24 mouse cellular contexts compared by ENCODE assay signal in genomic region chr1:7308952-7309617, GRCm38 (mm10).
DNase-seq lines count a peak whose midpoint lies in the region; ATAC-seq and TF ChIP-seq lines count a peak whose summit lies in the region.
"Had no signal": no experiment of that assay in that cellular context is flagged by ENCODE, and none has a peak within 500 bp of the region (broad histone marks: within the 10 kb centered on the region; RNA-seq: fewer than 3 reads in every experiment).

No protein-coding gene starts in this region.

- DNase-seq in cerebellum, postnatal 14 days, result peak; percentile 40 to 43
- DNase-seq in cerebellum, adult 2 months, result no peak
- no peak for DNase-seq in left cerebral cortex, postnatal 10 days (ENCODE audit: extremely low spot score in 1 of 2, low spot score in 2 of 2)
- DNase-seq: adrenal gland, postnatal 36 days; cerebellum, adult 11 months; cerebellum, postnatal 36 days; gastrocnemius, postnatal 10 days; heart, adult 11 months; kidney, postnatal 25 days; liver, embryonic 13.5 days; lung, adult 2 months; lung, postnatal 14 days; right cerebral cortex, postnatal 14 days; thymus, adult 2 months; thymus, postnatal 4 days had no signal

- no peak overlapping the region for H3K4me2 ChIP-seq in midbrain, embryonic 12.5 days (replicated peaks)
- H3K4me2 ChIP-seq in midbrain, embryonic 16.5 days (ENCODE audit: low read length), result no peak overlapping the region
- no peak overlapping the region for H3K4me2 ChIP-seq in hindbrain, embryonic 15.5 days
- H3K4me2 ChIP-seq: forebrain, embryonic 15.5 days; heart, embryonic 11.5 days; liver, embryonic 13.5 days had no signal

- no peak overlapping the region for H3K27ac ChIP-seq in cerebellum, adult 2 months (ENCODE audit: insufficient read depth, low read length)
- no peak overlapping the region for H3K27ac ChIP-seq in midbrain, embryonic 12.5 days (replicated peaks)
- no peak overlapping the region for H3K27ac ChIP-seq in midbrain, embryonic 16.5 days (ENCODE audit: low read length)
- no peak overlapping the region for H3K27ac ChIP-seq in hindbrain, embryonic 15.5 days (replicated peaks)
- H3K27ac ChIP-seq: forebrain, embryonic 15.5 days; layer of hippocampus, adult 2 months; liver, embryonic 13.5 days; stomach, postnatal 0 days had no signal

- H3K36me3 ChIP-seq in midbrain, embryonic 12.5 days, result no peaks in the 10 kb centered on the region
- no peaks in the 10 kb centered on the region for H3K36me3 ChIP-seq in midbrain, embryonic 16.5 days (ENCODE audit: control insufficient read depth, insufficient read depth, low read length)
- H3K36me3 ChIP-seq in hindbrain, embryonic 15.5 days, result no peaks in the 10 kb centered on the region
- H3K36me3 ChIP-seq: forebrain, embryonic 15.5 days; liver, embryonic 13.5 days had no signal

- intact Hi-C loops in left cerebral cortex, postnatal 10 days (cut with DNase I), result no loop called here

- no peak overlapping the region for H3K9ac ChIP-seq in midbrain, embryonic 12.5 days (replicated peaks)
- no peak overlapping the region for H3K9ac ChIP-seq in midbrain, embryonic 16.5 days (ENCODE audit: low read depth, low read length)
- no peak overlapping the region for H3K9ac ChIP-seq in hindbrain, embryonic 15.5 days
- H3K9ac ChIP-seq: forebrain, embryonic 15.5 days; liver, embryonic 13.5 days had no signal

- no peaks in the 10 kb centered on the region for H3K4me1 ChIP-seq in cerebellum, adult 2 months (ENCODE audit: control insufficient read depth, insufficient read depth, low read length)
- H3K4me1 ChIP-seq in midbrain, embryonic 12.5 days, result no peaks in the 10 kb centered on the region
- H3K4me1 ChIP-seq in midbrain, embryonic 16.5 days (ENCODE audit: control insufficient read depth, insufficient read depth, low read length), result peaks cover 4% of the 10 kb centered on the region
- H3K4me1 ChIP-seq in hindbrain, embryonic 15.5 days (replicated peaks), result peaks cover 4% of the 10 kb centered on the region; the same call in 1 of the 2 replicates
- H3K4me1 ChIP-seq: liver, embryonic 13.5 days had no signal

- no peaks in the 10 kb centered on the region for H3K27me3 ChIP-seq in cerebellum, adult 2 months (ENCODE audit: control insufficient read depth, insufficient read depth, low read length)
- H3K27me3 ChIP-seq in midbrain, embryonic 12.5 days, result no peaks in the 10 kb centered on the region
- no peaks in the 10 kb centered on the region for H3K27me3 ChIP-seq in midbrain, embryonic 16.5 days (ENCODE audit: control insufficient read depth, insufficient read depth, low read depth, low read length)
- no peaks in the 10 kb centered on the region for H3K27me3 ChIP-seq in hindbrain, embryonic 15.5 days
- H3K27me3 ChIP-seq: forebrain, embryonic 15.5 days; liver, embryonic 13.5 days had no signal

- ATAC-seq in midbrain, embryonic 12.5 days (ENCODE audit: low FRiP score, low read depth), result 0 out of 2 replicates have a peak, but pooled peaks have one; percentile 35
- ATAC-seq in midbrain, embryonic 16.5 days, result no peak
- peak; percentile 63; the same call in 1 of the 2 replicates for ATAC-seq in hindbrain, embryonic 15.5 days (ENCODE audit: low FRiP score, low read depth)
- no peak for ATAC-seq in activated CD4-positive, CD25-positive, alpha-beta regulatory T cell, adult 4 months
- ATAC-seq: forebrain, embryonic 15.5 days; intestine, postnatal 0 days had no signal

- H3K4me3 ChIP-seq in cerebellum, adult 2 months (replicated peaks; ENCODE audit: insufficient read depth, low read depth, low read length), result no peak overlapping the region
- H3K4me3 ChIP-seq in midbrain, embryonic 12.5 days, result no peak overlapping the region
- H3K4me3 ChIP-seq in midbrain, embryonic 16.5 days (ENCODE audit: low read depth, low read length), result no peak overlapping the region
- H3K4me3 ChIP-seq in hindbrain, embryonic 15.5 days, result no peak overlapping the region
- H3K4me3 ChIP-seq: forebrain, embryonic 15.5 days; layer of hippocampus, adult 2 months; liver, embryonic 13.5 days had no signal

- no peaks in the 10 kb centered on the region for H3K9me3 ChIP-seq in midbrain, embryonic 12.5 days
- no peaks in the 10 kb centered on the region for H3K9me3 ChIP-seq in midbrain, embryonic 16.5 days (replicated peaks; ENCODE audit: control insufficient read depth, low read length, poor library complexity, severe bottlenecking)
- H3K9me3 ChIP-seq in hindbrain, embryonic 15.5 days, result no peaks in the 10 kb centered on the region
- H3K9me3 ChIP-seq: forebrain, embryonic 15.5 days; liver, embryonic 13.5 days had no signal

- TF ChIP-seq POLR2A in cerebellum, adult 2 months (IDR thresholded peaks at IDR 0.05; ENCODE audit: borderline replicate concordance, insufficient read depth, low read length), result no peak

- WGBS in cerebellum, adult 2 months, result 15% methylated on average over 5 of the region's 5 CpGs
- 50% methylated on average over 5 of the region's 5 CpGs for WGBS in midbrain, embryonic 12.5 days
- WGBS in midbrain, embryonic 16.5 days, result 31% methylated on average over 5 of the region's 5 CpGs
- WGBS in hindbrain, embryonic 15.5 days, result 30% methylated on average over 5 of the region's 5 CpGs

- no peak for TF ChIP-seq CTCF in cerebellum, adult 2 months (IDR thresholded peaks at IDR 0.05; ENCODE audit: borderline replicate concordance, insufficient read depth, low read depth, low read length)

Comparison
In these comparisons a context has a peak if more than half of its experiments do, and no peak if none do; other contexts are left out.
1. DNase-seq: peak in cerebellum, postnatal 14 days (2 of 2); none in cerebellum, adult 2 months (0 of 2) and left cerebral cortex, postnatal 10 days (0 of 2).
2. ATAC-seq: peak in midbrain, embryonic 12.5 days (single experiment) and hindbrain, embryonic 15.5 days (single experiment); none in midbrain, embryonic 16.5 days (single experiment) and activated CD4-positive, CD25-positive, alpha-beta regulatory T cell, adult 4 months (single experiment).